Mouse (Mus musculus) kidney, adult 2 months (tissue): ENCODE measurements around the gene Dap.

ENCODE experiments used
- CTCF ChIP-seq: fragments of 200-500 bp; conservative IDR thresholded peaks from 2 replicates; pipeline ENCODE4 v1.5.1; 2011; ENCODE audit warnings: low read depth, mild to moderate bottlenecking, control low read depth, low read length, moderate library complexity, mixed read lengths; ENCODE audit not compliant: insufficient read depth, insufficient read length
- POLR2A ChIP-seq: fragments of 200-500 bp; IDR thresholded peaks from one replicate; pipeline ENCODE4 v1.6.1; 2011; ENCODE audit warnings: low read depth, low read length, control low read depth

DNA sequence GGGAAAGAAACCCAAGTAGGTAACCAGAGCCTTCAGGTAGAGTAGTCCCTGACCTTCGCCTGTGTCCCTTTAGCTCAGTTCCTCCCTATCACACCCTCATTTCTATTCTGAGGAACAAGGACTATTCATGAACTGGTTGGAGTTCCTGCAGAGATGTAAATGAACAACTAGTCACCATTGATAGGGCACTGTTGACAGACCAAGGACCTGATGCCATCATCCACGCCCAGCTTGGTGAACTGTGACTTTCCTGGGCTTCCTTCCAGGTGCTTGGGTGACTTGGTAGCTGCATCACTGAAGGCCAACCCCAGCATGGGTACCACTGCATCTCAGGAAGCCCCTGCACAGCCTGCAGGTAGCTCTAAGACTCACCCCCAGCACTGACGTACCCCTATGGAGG, 58.2 kb downstream of the Dap start:
- TF ChIP-seq POLR2A (no peak), CTCF (no peak)
